Mouse (Mus musculus): ENCODE measurements around the gene Spr. TPM values are rescaled to one million over a fixed set of nuclear protein-coding genes. Genes with fewer than 3 reads are reported as not detected.
"Not testable (repeated sequence)": the region's sequence is repeated elsewhere in the genome, so short reads cannot be mapped to it uniquely, and the experiment has no call there.

Gene Spr
- polyA plus RNA-seq, 1 experiment, result not detected

GRCm38 (mm10) chr6:85139534-85139933 is 2.0 kb upstream of the Spr start:
- TF ChIP-seq CTCF (IDR thresholded peaks at IDR 0.05; ENCODE audit: insufficient read depth, low read depth, low read length) (no peak), POLR2A (IDR thresholded peaks at IDR 0.05; ENCODE audit: insufficient read depth, low read depth, low read length) (no peak)
- Histone ChIP-seq H3K4me1 (ENCODE audit: control insufficient read depth, insufficient read depth, low read length) (peaks cover 4% of the 10 kb centered on the region; the same call in 1 of the 2 replicates), H3K4me3 (ENCODE audit: insufficient read depth, low read depth, low read length) (no peak overlapping the region), H3K27ac (ENCODE audit: insufficient read depth, low read depth, low read length) (no peak overlapping the region)
- 100% methylated on average over 2 of the region's 2 CpGs for WGBS

- 65% methylated on average over 7 of the region's 7 CpGs for WGBS
- H3K27ac ChIP-seq (ENCODE audit: insufficient read depth, low read depth, low read length); H3K4me1 ChIP-seq (ENCODE audit: control insufficient read depth, insufficient read depth, low read length): not testable (repeated sequence)
- H3K4me3 ChIP-seq (ENCODE audit: insufficient read depth, low read depth, low read length), result peak overlapping the region; percentile 67; the same call in 1 of the 2 replicates
These were observed 782 bp downstream of the Spr start for GRCm38 (mm10) chr6:85136784-85137183.

- not testable (repeated sequence) for H3K4me1 ChIP-seq (ENCODE audit: control insufficient read depth, insufficient read depth, low read length); H3K27ac ChIP-seq (ENCODE audit: insufficient read depth, low read depth, low read length); H3K4me3 ChIP-seq (ENCODE audit: insufficient read depth, low read depth, low read length)
- WGBS, result 45% methylated on average over 3 of the region's 3 CpGs
These were observed 4.8 kb downstream of the Spr start for GRCm38 (mm10) chr6:85132794-85133193.

- WGBS, result 87% methylated on average over 3 of the region's 3 CpGs
- H3K4me1 ChIP-seq (ENCODE audit: control insufficient read depth, insufficient read depth, low read length); H3K27ac ChIP-seq (ENCODE audit: insufficient read depth, low read depth, low read length); H3K4me3 ChIP-seq (ENCODE audit: insufficient read depth, low read depth, low read length): not testable (repeated sequence)
These were observed 5.3 kb downstream of the Spr start for GRCm38 (mm10) chr6:85132237-85132636.

- 5% methylated on average over 4 of the region's 4 CpGs for WGBS
- H3K4me1 ChIP-seq (ENCODE audit: control insufficient read depth, insufficient read depth, low read length), result peaks cover under 1% of the 10 kb centered on the region; the same call in 1 of the 2 replicates
- TF ChIP-seq CTCF (IDR thresholded peaks at IDR 0.05; ENCODE audit: insufficient read depth, low read depth, low read length), result no peak
- no peak for TF ChIP-seq POLR2A (IDR thresholded peaks at IDR 0.05; ENCODE audit: insufficient read depth, low read depth, low read length)
- H3K27ac ChIP-seq (ENCODE audit: insufficient read depth, low read depth, low read length), result no peak overlapping the region
- no peak overlapping the region for H3K4me3 ChIP-seq (ENCODE audit: insufficient read depth, low read depth, low read length)
These were observed 5.9 kb downstream of the Spr start for GRCm38 (mm10) chr6:85131673-85132072.

- WGBS, result 29% methylated on average over 11 of the region's 11 CpGs
- not testable (repeated sequence) for H3K4me1 ChIP-seq (ENCODE audit: control insufficient read depth, insufficient read depth, low read length); H3K27ac ChIP-seq (ENCODE audit: insufficient read depth, low read depth, low read length); H3K4me3 ChIP-seq (ENCODE audit: insufficient read depth, low read depth, low read length)
- TF ChIP-seq CTCF (IDR thresholded peaks at IDR 0.05; ENCODE audit: insufficient read depth, low read depth, low read length), result 0 out of 2 replicates have a peak, but pooled peaks have one; percentile 26
These were observed 19.7 kb downstream of the Spr start for GRCm38 (mm10) chr6:85117545-85118511.

- Histone ChIP-seq H3K4me1 (ENCODE audit: control insufficient read depth, insufficient read depth, low read length) (no peaks in the 10 kb centered on the region), H3K4me3 (ENCODE audit: insufficient read depth, low read depth, low read length) (no peak overlapping the region), H3K27ac (ENCODE audit: insufficient read depth, low read depth, low read length) (no peak overlapping the region)
- TF ChIP-seq POLR2A (IDR thresholded peaks at IDR 0.05; ENCODE audit: insufficient read depth, low read depth, low read length) (no peak), CTCF (IDR thresholded peaks at IDR 0.05; ENCODE audit: insufficient read depth, low read depth, low read length) (no peak)
- WGBS, result 91% methylated on average over 10 of the region's 10 CpGs
These were observed 32.4 kb downstream of the Spr start for GRCm38 (mm10) chr6:85105033-85105615.

GRCm38 (mm10) chr6:85103321-85103720 is 34.2 kb downstream of the Spr start:
- no peak overlapping the region for H3K4me3 ChIP-seq (ENCODE audit: insufficient read depth, low read depth, low read length)
- 92% methylated on average over 3 of the region's 3 CpGs for WGBS
- no peak for TF ChIP-seq CTCF (IDR thresholded peaks at IDR 0.05; ENCODE audit: insufficient read depth, low read depth, low read length)
- TF ChIP-seq POLR2A (IDR thresholded peaks at IDR 0.05; ENCODE audit: insufficient read depth, low read depth, low read length), result no peak
- H3K4me1 ChIP-seq (ENCODE audit: control insufficient read depth, insufficient read depth, low read length), result no peaks in the 10 kb centered on the region
- no peak overlapping the region for H3K27ac ChIP-seq (ENCODE audit: insufficient read depth, low read depth, low read length)

- TF ChIP-seq CTCF (IDR thresholded peaks at IDR 0.05; ENCODE audit: insufficient read depth, low read depth, low read length) (no peak), POLR2A (IDR thresholded peaks at IDR 0.05; ENCODE audit: insufficient read depth, low read depth, low read length) (no peak)
- Histone ChIP-seq H3K27ac (ENCODE audit: insufficient read depth, low read depth, low read length) (no peak overlapping the region), H3K4me1 (ENCODE audit: control insufficient read depth, insufficient read depth, low read length) (no peaks in the 10 kb centered on the region), H3K4me3 (ENCODE audit: insufficient read depth, low read depth, low read length) (no peak overlapping the region)
- WGBS, result 43% methylated on average over 2 of the region's 2 CpGs
These were observed 41.1 kb downstream of the Spr start for GRCm38 (mm10) chr6:85096441-85096840.
